8 mouse cellular contexts compared by ENCODE assay signal in the genomic region with DNA sequence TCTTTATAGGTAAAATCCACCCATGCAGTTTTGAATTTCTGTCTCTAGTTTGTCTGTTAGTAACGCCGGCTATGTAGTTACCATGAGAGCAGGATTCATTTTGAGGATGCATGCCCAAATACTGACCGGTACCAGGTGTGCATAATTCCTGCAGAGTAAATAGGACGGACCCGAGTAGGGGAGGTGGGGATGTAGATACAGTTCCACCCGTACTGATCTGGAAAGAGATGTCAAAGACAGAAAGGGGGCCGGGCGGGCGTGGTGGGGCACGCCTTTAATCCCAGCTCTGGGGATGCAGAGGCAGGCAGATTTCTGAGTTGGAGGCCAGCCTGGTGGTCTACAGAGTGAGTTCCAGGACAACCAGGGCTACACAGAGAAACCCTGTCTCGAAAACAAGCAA. TPM values are rescaled to one million over a fixed set of nuclear protein-coding genes. Genes with fewer than 3 reads are reported as not detected.
A peak's percentile ranks its signal among the peaks of the same experiment; 100 is the strongest.
DNase-seq lines count a peak whose midpoint lies in the region; ATAC-seq and TF ChIP-seq lines count a peak whose summit lies in the region.

No protein-coding gene starts in this region.

- H3K9me3 ChIP-seq in E14TG2a.4 (ENCODE audit: low read length), result no peaks in the 10 kb centered on the region
- no peaks in the 10 kb centered on the region for H3K9me3 ChIP-seq in forebrain, embryonic 16.5 days (ENCODE audit: control insufficient read depth, low read length)
- H3K9me3 ChIP-seq in liver, embryonic 16.5 days (replicated peaks; ENCODE audit: control insufficient read depth, low read length), result no peaks in the 10 kb centered on the region

- peak overlapping the region; percentile 82 for H3K4me2 ChIP-seq in forebrain, embryonic 16.5 days (ENCODE audit: low read length)
- peak overlapping the region; percentile 86 for H3K4me2 ChIP-seq in liver, embryonic 16.5 days (ENCODE audit: low read depth, low read length)

- WGBS in heart, adult 2 months, result 14% methylated on average over 11 of the region's 11 CpGs
- 21% methylated on average over 11 of the region's 11 CpGs for WGBS in forebrain, embryonic 16.5 days
- 12% methylated on average over 11 of the region's 11 CpGs for WGBS in liver, embryonic 16.5 days (ENCODE audit: insufficient replicate concordance)

- DNase-seq in heart, adult 2 months, result no peak
- DNase-seq in heart, postnatal 4 days, result no peak
- no peak for DNase-seq in layer of hippocampus, postnatal 10 days (ENCODE audit: low spot score in 2 of 2)
- no peak for DNase-seq in layer of hippocampus, adult 18-20 months (ENCODE audit: low spot score in 2 of 2)

- intact Hi-C loops in heart, adult 2 months (cut with DNase I), result no loop called here

- TF ChIP-seq POLR2A in heart, adult 2 months (IDR thresholded peaks at IDR 0.05; ENCODE audit: insufficient read depth, low read depth, low read length), result no peak

- H3K27ac ChIP-seq in heart, adult 2 months, result peak overlapping the region; percentile 77
- H3K27ac ChIP-seq in forebrain, embryonic 16.5 days (ENCODE audit: low read length), result peak overlapping the region; percentile 80
- H3K27ac ChIP-seq in liver, embryonic 16.5 days (ENCODE audit: low read length), result peak overlapping the region; percentile 93

- ATAC-seq in forebrain, embryonic 16.5 days, result no peak
- no peak for ATAC-seq in liver, embryonic 16.5 days (ENCODE audit: low read depth)
- no peak for ATAC-seq in granulocyte monocyte progenitor cell, adult 5-6 weeks (replicated peaks; ENCODE audit: poor library complexity, severe bottlenecking)

- no peak for TF ChIP-seq EP300 in heart, adult 2 months (IDR thresholded peaks at IDR 0.05; ENCODE audit: insufficient read depth, low read depth, low read length)

- H3K4me3 ChIP-seq in heart, adult 2 months, result peak overlapping the region; percentile 72
- peak overlapping the region; percentile 96 for H3K4me3 ChIP-seq in E14TG2a.4 (replicated peaks; ENCODE audit: low read length)
- peak overlapping the region; percentile 69 for H3K4me3 ChIP-seq in forebrain, embryonic 16.5 days (replicated peaks; ENCODE audit: low read length)
- H3K4me3 ChIP-seq in liver, embryonic 16.5 days (ENCODE audit: low read depth, low read length), result peak overlapping the region; percentile 77

- no peaks in the 10 kb centered on the region for H3K27me3 ChIP-seq in heart, adult 2 months (ENCODE audit: control insufficient read depth, insufficient read depth, low read length)
- no peaks in the 10 kb centered on the region for H3K27me3 ChIP-seq in E14TG2a.4 (ENCODE audit: insufficient read depth, low read length)
- no peaks in the 10 kb centered on the region for H3K27me3 ChIP-seq in forebrain, embryonic 16.5 days (replicated peaks; ENCODE audit: control insufficient read depth, insufficient read depth, low read length)
- no peaks in the 10 kb centered on the region for H3K27me3 ChIP-seq in liver, embryonic 16.5 days (ENCODE audit: control insufficient read depth, insufficient read depth, low read depth, low read length)

- peaks cover 3% of the 10 kb centered on the region; the same call in 1 of the 2 replicates for H3K4me1 ChIP-seq in heart, adult 2 months (ENCODE audit: control insufficient read depth, insufficient read depth, low read length)
- peaks cover 36% of the 10 kb centered on the region for H3K4me1 ChIP-seq in E14TG2a.4 (replicated peaks; ENCODE audit: low read depth, low read length)
- H3K4me1 ChIP-seq in forebrain, embryonic 16.5 days (replicated peaks; ENCODE audit: control insufficient read depth, insufficient read depth, low read length), result peaks cover 23% of the 10 kb centered on the region
- peaks cover 29% of the 10 kb centered on the region for H3K4me1 ChIP-seq in liver, embryonic 16.5 days (ENCODE audit: control insufficient read depth, low read depth, low read length)

- no peaks in the 10 kb centered on the region for H3K79me2 ChIP-seq in heart, adult 2 months (replicated peaks; ENCODE audit: control insufficient read depth, insufficient read depth, low read length)

- no peaks in the 10 kb centered on the region for H3K36me3 ChIP-seq in heart, adult 2 months (ENCODE audit: control insufficient read depth, insufficient read depth, low read length)
- peaks cover 42% of the 10 kb centered on the region for H3K36me3 ChIP-seq in E14TG2a.4 (ENCODE audit: insufficient read depth, low read length)
- H3K36me3 ChIP-seq in forebrain, embryonic 16.5 days (ENCODE audit: control insufficient read depth, insufficient read depth), result peaks cover 10% of the 10 kb centered on the region
- peaks cover 20% of the 10 kb centered on the region for H3K36me3 ChIP-seq in liver, embryonic 16.5 days (ENCODE audit: control insufficient read depth, insufficient read depth)

- H3K9ac ChIP-seq in heart, adult 2 months (ENCODE audit: low read depth, low read length), result peak overlapping the region; percentile 42
- H3K9ac ChIP-seq in forebrain, embryonic 16.5 days (replicated peaks; ENCODE audit: low read depth, low read length), result peak overlapping the region; percentile 65
- H3K9ac ChIP-seq in liver, embryonic 16.5 days (ENCODE audit: low read depth, low read length), result peak overlapping the region; percentile 84

- no peak for TF ChIP-seq CTCF in heart, adult 2 months (IDR thresholded peaks at IDR 0.05)
- TF ChIP-seq CTCF in E14TG2a.4 (conservative IDR thresholded peaks at IDR 0.05; ENCODE audit: low read length), result no peak

RNA-seq across cellular contexts. Expression of a gene that starts 0.7 kb away (rescaled TPM):
- 10 to 100 TPM; 13.2 to 13.3 TPM for total RNA-seq in heart, adult 2 months (2021)
- 4.2 and 8.3 TPM in 2 replicates for polyA plus RNA-seq in heart, adult 2 months (2012; rRNA removed)
- 10 to 100 TPM; 37.9 to 40.6 TPM for total RNA-seq in heart, postnatal 4 days (2021)
- 10.6 and 13.2 TPM in 2 replicates for polyA plus RNA-seq in forebrain, embryonic 16.5 days (2015; fragmentation: Nextera tagmentation; extraction: Ambion mirVana)
- polyA plus RNA-seq in liver, embryonic 16.5 days (2015; fragmentation: Nextera tagmentation; extraction: Ambion mirVana), result 10.0 and 10.3 TPM in 2 replicates
- 103 and 159 TPM in 2 replicates for total RNA-seq in granulocyte monocyte progenitor cell, adult 5-6 weeks (2014; fragmentation: Nextera tagmentation)
- total RNA-seq in granulocyte monocyte progenitor cell, adult 5-6 weeks (2017), result 23.7 and 28.6 TPM in 2 replicates
- total RNA-seq in layer of hippocampus, postnatal 10 days (2021), result 10 to 100 TPM; 15.8 to 16.2 TPM
- total RNA-seq in layer of hippocampus, adult 18-20 months (2021), result 10 to 100 TPM; 17.2 to 18.5 TPM

RNA-seq across cellular contexts. Expression of a gene that starts 3.9 kb away (rescaled TPM):
- 10 to 100 TPM; 83.0 to 90.1 TPM for total RNA-seq in heart, adult 2 months (2021)
- polyA plus RNA-seq in heart, adult 2 months (2012; rRNA removed), result 108 and 134 TPM in 2 replicates
- total RNA-seq in heart, postnatal 4 days (2021), result 100 to 1,000 TPM; 908 to 913 TPM
- 1,979 and 2,045 TPM in 2 replicates for polyA plus RNA-seq in forebrain, embryonic 16.5 days (2015; fragmentation: Nextera tagmentation; extraction: Ambion mirVana)
- 328 and 345 TPM in 2 replicates for polyA plus RNA-seq in liver, embryonic 16.5 days (2015; fragmentation: Nextera tagmentation; extraction: Ambion mirVana)
- 640 and 699 TPM in 2 replicates for total RNA-seq in granulocyte monocyte progenitor cell, adult 5-6 weeks (2014; fragmentation: Nextera tagmentation)
- total RNA-seq in granulocyte monocyte progenitor cell, adult 5-6 weeks (2017), result 874 and 1,022 TPM in 2 replicates
- total RNA-seq in layer of hippocampus, postnatal 10 days (2021), result 1,000 to 10,000 TPM; 1,119 to 1,208 TPM
- 100 to 1,000 TPM; 326 to 341 TPM for total RNA-seq in layer of hippocampus, adult 18-20 months (2021)

RNA-seq across cellular contexts. Expression of a gene that starts 19.0 kb away (rescaled TPM):
- total RNA-seq in heart, adult 2 months (2021), result 100 to 1,000 TPM; 133 to 148 TPM
- polyA plus RNA-seq in heart, adult 2 months (2012; rRNA removed), result 138 and 144 TPM in 2 replicates
- 100 to 1,000 TPM in 1 of 2 experiments, 10 to 100 TPM in 1; 97.8 to 105 TPM for total RNA-seq in heart, postnatal 4 days (2021)
- polyA plus RNA-seq in forebrain, embryonic 16.5 days (2015; fragmentation: Nextera tagmentation; extraction: Ambion mirVana), result 83.5 and 89.3 TPM in 2 replicates
- polyA plus RNA-seq in liver, embryonic 16.5 days (2015; fragmentation: Nextera tagmentation; extraction: Ambion mirVana), result 32.7 and 33.6 TPM in 2 replicates
- total RNA-seq in granulocyte monocyte progenitor cell, adult 5-6 weeks (2014; fragmentation: Nextera tagmentation), result 66.8 and 109 TPM in 2 replicates
- 58.3 and 63.6 TPM in 2 replicates for total RNA-seq in granulocyte monocyte progenitor cell, adult 5-6 weeks (2017)
- 100 to 1,000 TPM; 163 to 172 TPM for total RNA-seq in layer of hippocampus, postnatal 10 days (2021)
- total RNA-seq in layer of hippocampus, adult 18-20 months (2021), result 100 to 1,000 TPM; 122 to 131 TPM

RNA-seq across cellular contexts. Expression of a gene that starts 19.1 kb away (rescaled TPM):
- total RNA-seq in heart, adult 2 months (2021), result 1 to 10 TPM; 1.8 TPM
- 5.3 and 5.6 TPM in 2 replicates for polyA plus RNA-seq in heart, adult 2 months (2012; rRNA removed)
- total RNA-seq in heart, postnatal 4 days (2021), result 10 to 100 TPM; 26.3 to 32.2 TPM
- polyA plus RNA-seq in forebrain, embryonic 16.5 days (2015; fragmentation: Nextera tagmentation; extraction: Ambion mirVana), result 23.4 and 26.1 TPM in 2 replicates
- polyA plus RNA-seq in liver, embryonic 16.5 days (2015; fragmentation: Nextera tagmentation; extraction: Ambion mirVana), result 20.7 and 21.1 TPM in 2 replicates
- total RNA-seq in granulocyte monocyte progenitor cell, adult 5-6 weeks (2014; fragmentation: Nextera tagmentation), result 66.8 and 88.9 TPM in 2 replicates
- 41.5 and 46.0 TPM in 2 replicates for total RNA-seq in granulocyte monocyte progenitor cell, adult 5-6 weeks (2017)
- 1 to 10 TPM; 5.2 to 5.7 TPM for total RNA-seq in layer of hippocampus, postnatal 10 days (2021)
- 1 to 10 TPM; 1.6 to 1.9 TPM for total RNA-seq in layer of hippocampus, adult 18-20 months (2021)

RNA-seq across cellular contexts. Expression of a gene that starts 20.5 kb away (rescaled TPM):
- 10 to 100 TPM; 15.6 to 37.0 TPM for total RNA-seq in heart, adult 2 months (2021)
- polyA plus RNA-seq in heart, adult 2 months (2012; rRNA removed), result 30.9 and 33.1 TPM in 2 replicates
- total RNA-seq in heart, postnatal 4 days (2021), result 10 to 100 TPM; 39.7 to 42.5 TPM
- 6.4 and 9.9 TPM in 2 replicates for polyA plus RNA-seq in forebrain, embryonic 16.5 days (2015; fragmentation: Nextera tagmentation; extraction: Ambion mirVana)
- 15.8 and 19.4 TPM in 2 replicates for polyA plus RNA-seq in liver, embryonic 16.5 days (2015; fragmentation: Nextera tagmentation; extraction: Ambion mirVana)
- 4.6 and 18.1 TPM in 2 replicates for total RNA-seq in granulocyte monocyte progenitor cell, adult 5-6 weeks (2014; fragmentation: Nextera tagmentation)
- total RNA-seq in granulocyte monocyte progenitor cell, adult 5-6 weeks (2017), result 44.3 and 53.7 TPM in 2 replicates
- 1 to 10 TPM; 4.3 to 4.6 TPM for total RNA-seq in layer of hippocampus, postnatal 10 days (2021)
- 1 to 10 TPM; 5.2 to 6.0 TPM for total RNA-seq in layer of hippocampus, adult 18-20 months (2021)
